Mouse (Mus musculus) heart, postnatal 0 days (tissue): Measurements from ENCODE around the gene Cic.

Experiments
- CTCF ChIP-seq: IDR thresholded peaks from 2 replicates; pipeline ENCODE4 v1.5.1; 2016; ENCODE audit warnings: antibody characterized with exemption, control low read depth, low read depth
- EP300 ChIP-seq: IDR thresholded peaks from 2 replicates; pipeline ENCODE4 v1.6.1; 2016; ENCODE audit warnings: antibody characterized with exemption, low read depth

GRCm38 (mm10) chr7:25237249-25238014 lies 30.1 kb upstream of the Cic start, which contains the start of gene Gsk3a:
- TF ChIP-seq CTCF (no peak), EP300 (no peak)
